Comparison of ENCODE assay signal across 27 mouse cellular contexts in genomic region chr11:36256747-36257146, GRCm38 (mm10).
DNase-seq lines count a peak whose midpoint lies in the region; ATAC-seq lines count a peak whose summit lies in the region.
"Had no signal": no experiment of that assay in that cellular context is flagged by ENCODE, and none has a peak within 500 bp of the region (broad histone marks: within the 10 kb centered on the region; RNA-seq: fewer than 3 reads in every experiment).

No protein-coding gene starts in this region.

- DNase-seq in frontal cortex, postnatal 14 days (ENCODE audit: low spot score in 2 of 2), result no peak
- no peak for DNase-seq in midbrain, embryonic 10.5 days (ENCODE audit: low spot score)
- peak; percentile 21 to 47 for DNase-seq in right cerebral cortex, adult 2 months (ENCODE audit: low spot score in 2 of 2)
- no peak for DNase-seq in right cerebral cortex, postnatal 10 days (ENCODE audit: low spot score in 2 of 2)
- DNase-seq: adrenal gland, postnatal 10 days; cerebellum, adult 18-20 months; cerebellum, postnatal 10 days; gastrocnemius, postnatal 10 days; heart, postnatal 36 days; kidney, adult 8-10 months; kidney, postnatal 4 days; retina, postnatal 1 day; thymus, adult 18-20 months; thymus, postnatal 36 days had no signal

- H3K9ac ChIP-seq in midbrain, embryonic 13.5 days (replicated peaks), result no peak overlapping the region
- no peak overlapping the region for H3K9ac ChIP-seq in limb, embryonic 13.5 days
- H3K9ac ChIP-seq in forebrain, embryonic 13.5 days, result no peak overlapping the region
- H3K9ac ChIP-seq: heart, embryonic 15.5 days; hindbrain, embryonic 13.5 days; lung, embryonic 15.5 days had no signal

- H3K27ac ChIP-seq in midbrain, embryonic 13.5 days, result peak overlapping the region; percentile 64
- H3K27ac ChIP-seq in midbrain, embryonic 10.5 days (replicated peaks), result no peak overlapping the region
- peak overlapping the region; percentile 16; the same call in 1 of the 2 replicates for H3K27ac ChIP-seq in limb, embryonic 13.5 days
- no peak overlapping the region; the same call in 1 of the 2 replicates for H3K27ac ChIP-seq in forebrain, embryonic 13.5 days
- H3K27ac ChIP-seq: forebrain, embryonic 10.5 days; heart, embryonic 15.5 days; hindbrain, embryonic 13.5 days; kidney, postnatal 0 days; lung, embryonic 15.5 days had no signal

- peaks cover 26% of the 10 kb centered on the region for H3K4me1 ChIP-seq in midbrain, embryonic 13.5 days (replicated peaks)
- H3K4me1 ChIP-seq in midbrain, embryonic 10.5 days, result peaks cover 11% of the 10 kb centered on the region
- H3K4me1 ChIP-seq in limb, embryonic 13.5 days, result peaks cover 17% of the 10 kb centered on the region
- H3K4me1 ChIP-seq in forebrain, embryonic 13.5 days, result peaks cover 20% of the 10 kb centered on the region
- H3K4me1 ChIP-seq: heart, embryonic 15.5 days; lung, embryonic 15.5 days had no signal

- no peaks in the 10 kb centered on the region for H3K27me3 ChIP-seq in midbrain, embryonic 13.5 days
- H3K27me3 ChIP-seq in midbrain, embryonic 10.5 days (ENCODE audit: low read depth, poor library complexity, severe bottlenecking), result no peaks in the 10 kb centered on the region
- H3K27me3 ChIP-seq in limb, embryonic 13.5 days, result no peaks in the 10 kb centered on the region
- no peaks in the 10 kb centered on the region for H3K27me3 ChIP-seq in forebrain, embryonic 13.5 days
- H3K27me3 ChIP-seq: heart, embryonic 15.5 days; hindbrain, embryonic 13.5 days had no signal

- peaks cover 2% of the 10 kb centered on the region; the same call in 1 of the 2 replicates for H3K36me3 ChIP-seq in midbrain, embryonic 13.5 days
- H3K36me3 ChIP-seq in midbrain, embryonic 10.5 days, result no peaks in the 10 kb centered on the region
- no peaks in the 10 kb centered on the region for H3K36me3 ChIP-seq in limb, embryonic 13.5 days
- H3K36me3 ChIP-seq in forebrain, embryonic 13.5 days (ENCODE audit: poor library complexity, severe bottlenecking), result no peaks in the 10 kb centered on the region
- H3K36me3 ChIP-seq: forebrain, embryonic 10.5 days; G1E; heart, embryonic 15.5 days; hindbrain, embryonic 13.5 days; lung, embryonic 15.5 days had no signal

- H3K4me3 ChIP-seq in midbrain, embryonic 13.5 days (replicated peaks), result no peak overlapping the region
- H3K4me3 ChIP-seq in midbrain, embryonic 10.5 days, result no peak overlapping the region
- H3K4me3 ChIP-seq in limb, embryonic 13.5 days, result no peak overlapping the region
- no peak overlapping the region for H3K4me3 ChIP-seq in forebrain, embryonic 13.5 days
- H3K4me3 ChIP-seq: forebrain, embryonic 10.5 days; heart, embryonic 15.5 days; hindbrain, embryonic 13.5 days; lung, embryonic 15.5 days had no signal

- peak; percentile 83 for ATAC-seq in frontal cortex, adult (ENCODE audit: low TSS enrichment)
- no peak for ATAC-seq in midbrain, embryonic 13.5 days
- ATAC-seq in limb, embryonic 13.5 days (ENCODE audit: low FRiP score, low read depth), result no peak
- ATAC-seq in forebrain, embryonic 13.5 days, result no peak
- ATAC-seq: forebrain, embryonic 16.5 days; intestine, embryonic 16.5 days had no signal

- H3K9me3 ChIP-seq in midbrain, embryonic 13.5 days, result 0 out of 2 replicates have a peak, but pooled peaks cover 4% of the 10 kb centered on the region
- H3K9me3 ChIP-seq in midbrain, embryonic 10.5 days (replicated peaks), result peaks cover 7% of the 10 kb centered on the region
- H3K9me3 ChIP-seq in limb, embryonic 13.5 days, result peaks cover 5% of the 10 kb centered on the region; the same call in 1 of the 2 replicates
- no peaks in the 10 kb centered on the region for H3K9me3 ChIP-seq in forebrain, embryonic 13.5 days (replicated peaks)
- H3K9me3 ChIP-seq: heart, embryonic 15.5 days; lung, embryonic 15.5 days had no signal

- H3K4me2 ChIP-seq in midbrain, embryonic 13.5 days (replicated peaks), result no peak overlapping the region
- peak overlapping the region; percentile 30 for H3K4me2 ChIP-seq in limb, embryonic 13.5 days (replicated peaks)
- no peak overlapping the region for H3K4me2 ChIP-seq in forebrain, embryonic 13.5 days
- H3K4me2 ChIP-seq: heart, embryonic 15.5 days; hindbrain, embryonic 13.5 days; liver, embryonic 11.5 days; lung, embryonic 15.5 days had no signal

- 62% methylated on average over 5 of the region's 5 CpGs for WGBS in midbrain, embryonic 13.5 days
- WGBS in midbrain, embryonic 10.5 days, result 82% methylated on average over 5 of the region's 5 CpGs
- 38% methylated on average over 5 of the region's 5 CpGs for WGBS in limb, embryonic 13.5 days
- WGBS in forebrain, embryonic 13.5 days, result 57% methylated on average over 5 of the region's 5 CpGs

Comparison
In these comparisons a context has a peak if more than half of its experiments do, and no peak if none do; other contexts are left out.
1. DNase-seq: peak in right cerebral cortex, adult 2 months (2 of 2); none in frontal cortex, postnatal 14 days (0 of 2), midbrain, embryonic 10.5 days (single experiment) and right cerebral cortex, postnatal 10 days (0 of 2).
2. H3K27ac ChIP-seq: peak in midbrain, embryonic 13.5 days (single experiment) and limb, embryonic 13.5 days (single experiment); none in midbrain, embryonic 10.5 days (single experiment) and forebrain, embryonic 13.5 days (single experiment).